Mouse (Mus musculus): ENCODE measurements around the gene Slc1a1.

GRCm38 (mm10) chr19:28897497-28897896 is 62.6 kb downstream of the Slc1a1 start:
- TF ChIP-seq POLR2A (IDR thresholded peaks at IDR 0.05; ENCODE audit: extremely low read depth, insufficient read depth, low read length) = no peak
- TF ChIP-seq CTCF (IDR thresholded peaks at IDR 0.05; ENCODE audit: low read depth, low read length) = no peak
